Mouse (Mus musculus) stomach, postnatal 0 days (tissue): ENCODE measurements around the gene Clcn5. TPM values are rescaled to one million over a fixed set of nuclear protein-coding genes. Genes with fewer than 3 reads are reported as not detected.

Experiments
- ATAC-seq: fragments of 200-750 bp; cut with Nextera tagmentation; 2 replicates; pipeline ENCODE4 v1.8.0; 2017; ENCODE audit not compliant: low FRiP score, low TSS enrichment
- DNase-seq: peaks from one replicate; pipeline ENCODE4 v3.0.0-alpha.2; 2016; ENCODE audit warnings: low spot score
- H3K27ac ChIP-seq: fragments of 300-500 bp; sonication (generic); replicated peaks from 2 replicates; pipeline ENCODE4 v1.5.1; 2014; ENCODE audit warnings: mild to moderate bottlenecking, control low read depth
- H3K27me3 ChIP-seq: fragments of 300-500 bp; sonication (generic); 2 replicates; pipeline ENCODE4 v1.6.1; 2014; ENCODE audit warnings: low read length; ENCODE audit not compliant: control insufficient read depth, insufficient read depth
- H3K36me3 ChIP-seq: fragments of 300-500 bp; sonication (generic); 2 replicates; pipeline ENCODE4 v1.6.1; 2014; ENCODE audit warnings: low read length, mixed read lengths; ENCODE audit not compliant: control insufficient read depth, insufficient read depth
- H3K4me1 ChIP-seq: fragments of 300-500 bp; sonication (generic); replicated peaks from 2 replicates; pipeline ENCODE4 v1.6.1; 2014; ENCODE audit warnings: antibody characterized with exemption; ENCODE audit not compliant: control insufficient read depth, insufficient read depth
- H3K4me2 ChIP-seq: fragments of 300-500 bp; sonication (generic); replicated peaks from 2 replicates; pipeline ENCODE4 v1.6.1; 2014; ENCODE audit warnings: low read depth, mild to moderate bottlenecking, control low read depth, moderate library complexity
- H3K4me3 ChIP-seq: fragments of 300-500 bp; sonication (generic); 2 replicates; pipeline ENCODE4 v1.5.1; 2014; ENCODE audit warnings: low read depth, low read length, control low read depth
- H3K9ac ChIP-seq: fragments of 300-500 bp; sonication (generic); 2 replicates; pipeline ENCODE4 v1.6.1; 2014; ENCODE audit warnings: mild to moderate bottlenecking, low read length, control low read depth, mixed read lengths
- H3K9me3 ChIP-seq: fragments of 300-500 bp; sonication (generic); 2 replicates; pipeline ENCODE4 v1.6.1; 2016; ENCODE audit warnings: low read length; ENCODE audit not compliant: control insufficient read depth
- CTCF ChIP-seq: IDR thresholded peaks from 2 replicates; pipeline ENCODE4 v1.5.1; 2016; ENCODE audit warnings: antibody characterized with exemption, low read depth, mild to moderate bottlenecking, moderate library complexity
- EP300 ChIP-seq: optimal IDR thresholded peaks from 2 replicates; pipeline ENCODE3; 2016; ENCODE audit warnings: antibody characterized with exemption
- WGBS: fragments of 180-500 bp; shearing (Covaris S2); extraction: QIAGEN DNeasy Blood & Tissue Kit; methylation state at CpG from one replicate; pipeline ENCODE4 v1.1.7; 2014; 5-methylcytosine and 5-hydroxymethylcytosine counted together
- polyA plus RNA-seq: library from polyadenylated mRNA; unstranded; fragments of >200 nt; fragmentation: Nextera tagmentation; extraction: Ambion mirVana; gene quantifications from 2 replicates; pipeline ENCODE4 v1.2.1, GENCODE M21; 2015

The Clcn5 gene
- polyA plus RNA-seq, 1 experiment from 2014 or later, result 5.1 TPM

- WGBS, result 81% methylated on average over 2 of the region's 2 CpGs
- Histone ChIP-seq H3K27ac (no peak overlapping the region), H3K4me3 (no peak overlapping the region), H3K4me2 (no peak overlapping the region), H3K9me3 (no peaks in the 10 kb centered on the region), H3K27me3 (no peaks in the 10 kb centered on the region), H3K36me3 (no peaks in the 10 kb centered on the region), H3K4me1 (no peaks in the 10 kb centered on the region), H3K9ac (no peak overlapping the region)
- ATAC-seq (no peak), DNase-seq (no peak)
- no peak for TF ChIP-seq EP300
- TF ChIP-seq CTCF, result no peak
Measured at GRCm38 (mm10) chrX:7287051-7287734, 32.0 kb downstream of the Clcn5 start.

- Histone ChIP-seq H3K4me3 (no peak overlapping the region), H3K9ac (no peak overlapping the region), H3K36me3 (no peaks in the 10 kb centered on the region), H3K27me3 (no peaks in the 10 kb centered on the region), H3K27ac (no peak overlapping the region), H3K4me2 (no peak overlapping the region), H3K9me3 (no peaks in the 10 kb centered on the region), H3K4me1 (no peaks in the 10 kb centered on the region)
- no peak for DNase-seq
- WGBS, result 76% methylated on average over 1 of the region's 1 CpGs
- no peak for ATAC-seq
- TF ChIP-seq CTCF, result no peak
- TF ChIP-seq EP300, result no peak
Measured at GRCm38 (mm10) chrX:7282636-7283035, 36.5 kb downstream of the Clcn5 start.

DNA sequence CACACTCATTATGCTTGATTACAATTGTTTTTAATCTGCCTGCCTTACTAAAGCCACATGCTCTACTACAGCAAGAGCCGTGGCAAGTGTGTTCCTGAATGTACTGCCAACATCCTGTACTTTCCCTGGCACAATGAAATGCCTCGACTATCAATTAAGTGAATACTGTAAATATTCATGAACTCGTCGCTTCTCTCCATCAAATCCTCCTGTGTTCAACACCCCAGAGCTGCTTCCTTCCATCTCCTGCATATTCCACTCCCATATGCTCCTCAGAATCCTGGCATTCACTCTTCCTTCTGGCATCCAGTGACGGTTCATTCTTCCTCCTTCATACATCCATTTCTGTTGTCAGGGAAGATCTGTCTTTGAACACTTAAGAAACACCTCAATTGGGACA lies 39.4 kb downstream of the Clcn5 start:
- Histone ChIP-seq H3K9me3 (no peaks in the 10 kb centered on the region), H3K36me3 (no peaks in the 10 kb centered on the region), H3K9ac (no peak overlapping the region), H3K27ac (no peak overlapping the region), H3K4me2 (no peak overlapping the region), H3K27me3 (no peaks in the 10 kb centered on the region), H3K4me1 (no peaks in the 10 kb centered on the region), H3K4me3 (no peak overlapping the region)
- ATAC-seq (no peak), DNase-seq (no peak)
- TF ChIP-seq CTCF (no peak), EP300 (no peak)
- 73% methylated on average over 5 of the region's 5 CpGs for WGBS

DNA sequence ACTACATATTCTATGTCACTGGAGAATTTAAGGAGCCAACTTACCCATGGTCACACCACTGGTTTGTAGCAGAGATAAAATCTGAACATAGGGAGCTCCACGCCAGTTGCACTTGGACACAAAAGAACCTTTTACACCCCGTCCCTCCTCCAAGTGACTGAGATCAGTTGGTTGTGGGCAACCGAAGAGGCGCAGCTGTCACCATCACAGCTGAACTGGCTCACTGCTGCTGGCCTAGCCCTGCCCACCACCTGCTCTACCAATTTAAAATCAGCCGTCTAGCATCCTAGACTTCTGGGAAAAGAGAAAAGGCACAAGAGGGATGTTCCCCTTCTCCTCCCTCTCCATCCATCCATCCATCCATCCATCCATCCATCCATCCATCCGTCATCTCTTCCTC lies 42.6 kb downstream of the Clcn5 start:
- Histone ChIP-seq H3K36me3 (no peaks in the 10 kb centered on the region), H3K9ac (no peak overlapping the region), H3K27me3 (no peaks in the 10 kb centered on the region), H3K27ac (no peak overlapping the region), H3K9me3 (no peaks in the 10 kb centered on the region), H3K4me1 (no peaks in the 10 kb centered on the region), H3K4me3 (no peak overlapping the region), H3K4me2 (no peak overlapping the region)
- 77% methylated on average over 6 of the region's 6 CpGs for WGBS
- TF ChIP-seq CTCF (no peak), EP300 (no peak)
- DNase-seq, result no peak
- no peak for ATAC-seq

- DNase-seq (no peak), ATAC-seq (no peak)
- Histone ChIP-seq H3K4me1 (no peaks in the 10 kb centered on the region), H3K27ac (no peak overlapping the region; the same call in 1 of the 2 replicates), H3K9me3 (no peaks in the 10 kb centered on the region), H3K4me2 (no peak overlapping the region), H3K9ac (no peak overlapping the region), H3K4me3 (no peak overlapping the region), H3K36me3 (no peaks in the 10 kb centered on the region), H3K27me3 (no peaks in the 10 kb centered on the region)
- 90% methylated on average over 5 of the region's 5 CpGs for WGBS
- TF ChIP-seq EP300 (no peak), CTCF (no peak)
Measured at GRCm38 (mm10) chrX:7261149-7261548, 58.0 kb downstream of the Clcn5 start.

DNA sequence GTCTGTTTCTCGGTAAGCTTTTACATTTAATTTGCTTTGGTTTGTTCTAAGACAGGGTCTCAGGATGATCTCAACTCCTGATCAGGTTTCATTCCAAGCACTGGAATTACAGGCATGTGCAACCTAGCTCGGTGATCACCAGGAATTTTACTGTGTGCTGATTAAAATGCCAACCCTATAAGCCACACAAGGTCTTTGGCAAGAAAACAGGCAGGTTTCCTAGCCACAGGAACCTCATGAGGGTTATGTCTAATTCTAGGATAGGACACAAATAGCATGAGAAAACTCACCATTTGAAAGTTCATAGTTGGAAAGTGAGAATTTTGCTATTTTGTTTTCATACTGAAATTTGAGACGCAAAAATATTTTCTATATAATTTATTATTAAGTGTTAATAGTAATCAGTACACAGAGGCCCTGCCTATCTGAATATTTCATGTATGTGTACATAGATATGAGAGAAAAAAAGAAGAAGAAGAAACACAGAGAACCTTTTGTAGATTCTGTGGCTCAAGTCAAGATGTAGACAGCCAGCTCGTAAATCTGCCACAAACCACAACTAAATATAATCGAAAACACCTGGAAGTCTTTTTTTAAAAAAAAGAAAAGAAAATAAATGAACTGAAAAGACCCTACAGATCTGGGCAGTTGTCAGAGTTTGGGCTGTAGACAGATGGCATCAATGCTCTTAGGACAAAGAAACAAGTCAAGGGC lies 58.6 kb downstream of the Clcn5 start:
- Histone ChIP-seq H3K4me1 (no peaks in the 10 kb centered on the region), H3K27ac (no peak overlapping the region; the same call in 1 of the 2 replicates), H3K4me2 (no peak overlapping the region), H3K27me3 (no peaks in the 10 kb centered on the region), H3K9me3 (no peaks in the 10 kb centered on the region), H3K9ac (no peak overlapping the region), H3K4me3 (no peak overlapping the region), H3K36me3 (no peaks in the 10 kb centered on the region)
- TF ChIP-seq EP300 (no peak), CTCF (no peak)
- WGBS, result 68% methylated on average over 5 of the region's 5 CpGs
- no peak for ATAC-seq
- DNase-seq, result no peak
